Mouse (Mus musculus) ES-Bruce4 (cell line): Measurements from ENCODE around the gene Lpcat4. TPM values are rescaled to one million over a fixed set of nuclear protein-coding genes. Genes with fewer than 3 reads are reported as not detected.
A peak's percentile ranks its signal among the peaks of the same experiment; 100 is the strongest.

Experiments
- H3K27ac ChIP-seq: 2 replicates; pipeline ENCODE4 v1.5.1; 2012; ENCODE audit warnings: low read length, inconsistent platforms; ENCODE audit not compliant: insufficient read depth
- H3K27me3 ChIP-seq: 2 replicates; pipeline ENCODE4 v1.6.1; 2012; ENCODE audit warnings: mild to moderate bottlenecking, low read length, inconsistent platforms; ENCODE audit not compliant: control insufficient read depth, poor library complexity, insufficient read depth, severe bottlenecking
- H3K36me3 ChIP-seq: 2 replicates; pipeline ENCODE4 v1.6.1; 2012; ENCODE audit warnings: inconsistent platforms, mild to moderate bottlenecking, low read length, moderate library complexity; ENCODE audit not compliant: control insufficient read depth, poor library complexity, insufficient read depth, severe bottlenecking
- H3K4me1 ChIP-seq: one replicate; pipeline ENCODE4 v1.8.1; 2011; ENCODE audit warnings: low read length; ENCODE audit not compliant: control insufficient read depth, insufficient read depth
- H3K4me3 ChIP-seq: 2 replicates; pipeline ENCODE4 v1.5.1; 2011; ENCODE audit warnings: low read depth, mild to moderate bottlenecking, low read length
- H3K9ac ChIP-seq: 2 replicates; pipeline ENCODE4 v1.6.1; 2012; ENCODE audit warnings: low read depth, mild to moderate bottlenecking, inconsistent platforms; ENCODE audit not compliant: poor library complexity, severe bottlenecking
- H3K9me3 ChIP-seq: replicated peaks from 2 replicates; pipeline ENCODE4 v1.6.1; 2012; ENCODE audit warnings: mild to moderate bottlenecking, low read length, inconsistent platforms; ENCODE audit not compliant: control insufficient read depth, poor library complexity, insufficient read depth, severe bottlenecking
- CTCF ChIP-seq: IDR thresholded peaks from one replicate; pipeline ENCODE4 v1.8.1; 2011; ENCODE audit warnings: low read depth, low read length
- EP300 ChIP-seq: IDR thresholded peaks from 2 replicates; pipeline ENCODE4 v1.6.1; 2011; ENCODE audit warnings: low read depth, low read length; ENCODE audit not compliant: insufficient read depth
- POLR2A ChIP-seq: IDR thresholded peaks from one replicate; pipeline ENCODE4 v1.8.1; 2011; ENCODE audit warnings: low read length; ENCODE audit not compliant: insufficient read depth
- polyA plus RNA-seq: library from polyadenylated mRNA; stranded (reverse); fragments of >200 nt; gene quantifications from 2 replicates; pipeline ENCODE4 v1.2.4, GENCODE M21; 2011; ENCODE audit warnings: low read depth; ENCODE audit not compliant: missing spikeins, insufficient read depth, insufficient read length

Gene Lpcat4
- polyA plus RNA-seq, 1 experiment = 35.4 TPM

DNA sequence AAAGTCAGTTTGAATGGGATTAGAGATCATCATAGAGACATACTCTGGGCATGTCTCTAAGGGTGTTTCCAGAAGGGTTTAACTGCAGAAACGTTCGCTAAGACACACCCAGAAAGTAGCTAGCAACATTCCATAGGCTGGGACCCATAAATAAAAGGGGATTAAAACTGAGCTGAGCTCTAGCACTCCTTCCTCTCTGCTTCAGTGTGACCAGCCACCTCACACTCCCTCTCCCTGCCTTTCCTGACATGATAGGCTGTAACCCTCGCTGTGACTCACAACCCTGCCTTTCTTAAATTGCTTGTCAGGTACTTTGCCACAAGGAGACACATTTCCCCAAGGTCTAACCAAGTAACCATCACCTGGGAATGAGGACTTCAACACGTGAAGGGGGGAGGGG lies 1.3 kb upstream of the Lpcat4 start:
- Histone ChIP-seq H3K27me3 (no peaks in the 10 kb centered on the region), H3K27ac (no peak overlapping the region), H3K4me1 (no peaks in the 10 kb centered on the region), H3K36me3 (no peaks in the 10 kb centered on the region), H3K9me3 (no peaks in the 10 kb centered on the region), H3K4me3 (no peak overlapping the region), H3K9ac (no peak overlapping the region)
- TF ChIP-seq POLR2A (no peak), EP300 (no peak), CTCF (no peak)

DNA sequence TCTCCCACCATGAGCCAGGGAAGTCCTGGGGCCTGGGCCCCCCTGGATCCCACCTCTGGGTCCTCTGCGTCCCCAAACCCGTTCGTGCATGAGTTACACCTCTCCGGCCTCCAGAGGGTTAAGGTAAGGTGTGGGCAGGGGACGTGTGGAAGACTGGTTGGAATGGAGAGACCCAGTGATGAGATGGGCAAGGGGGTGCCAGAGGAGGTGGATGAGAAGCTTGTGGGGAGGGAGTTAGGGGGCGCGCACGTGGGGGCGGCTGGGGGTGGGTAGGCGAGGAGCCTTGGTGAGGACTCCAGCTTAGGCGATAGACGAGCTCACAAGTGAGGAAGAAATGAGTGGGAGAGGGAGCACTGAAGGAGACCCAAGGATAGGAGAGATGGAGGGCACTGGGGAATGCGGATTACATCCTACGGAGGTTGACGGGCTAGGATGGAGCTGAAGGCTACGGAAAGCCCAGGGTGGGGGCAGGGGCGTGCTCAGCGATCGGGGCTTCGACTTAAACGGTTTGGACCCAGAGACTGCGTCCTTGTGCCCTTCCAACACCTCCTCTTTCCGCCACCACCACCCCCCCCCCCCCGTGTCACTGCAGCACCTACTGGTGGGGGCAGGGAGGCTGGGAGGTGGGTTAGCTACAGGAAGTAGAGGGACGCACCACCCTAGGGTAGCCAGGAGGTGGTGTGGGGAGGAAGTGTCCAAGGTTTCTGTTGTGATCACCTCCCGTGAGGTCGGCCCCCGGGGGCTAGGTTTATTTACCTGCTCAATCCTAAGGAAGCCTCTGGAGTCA lies 860 bp downstream of the Lpcat4 start:
- Histone ChIP-seq H3K9me3 (no peaks in the 10 kb centered on the region), H3K36me3 (0 out of 2 replicates have a peak, but pooled peaks cover 4% of the 10 kb centered on the region), H3K27ac (no peak overlapping the region), H3K9ac (peak overlapping the region; percentile 85), H3K4me1 (no peaks in the 10 kb centered on the region), H3K4me3 (peak overlapping the region; percentile 86), H3K27me3 (no peaks in the 10 kb centered on the region)
- TF ChIP-seq EP300 (no peak), CTCF (no peak), POLR2A (no peak)

DNA sequence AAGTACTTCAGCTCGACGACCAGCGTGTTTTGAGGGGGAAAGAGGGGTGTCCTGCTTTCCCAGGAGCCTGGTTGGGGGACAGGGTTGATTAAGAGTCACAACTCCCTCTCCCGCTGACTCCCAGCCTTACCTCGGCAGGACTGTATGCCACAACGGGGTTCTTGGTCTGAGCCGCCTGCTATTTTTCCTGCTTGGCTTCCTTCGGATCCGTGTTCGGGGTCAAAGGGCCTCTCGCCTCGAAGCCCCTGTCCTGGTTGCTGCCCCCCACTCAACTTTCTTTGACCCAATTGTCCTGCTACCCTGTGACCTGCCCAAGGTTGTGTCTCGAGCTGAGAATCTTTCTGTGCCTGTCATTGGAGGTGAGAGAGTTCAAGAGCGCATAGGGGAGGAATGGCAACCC lies 2.5 kb downstream of the Lpcat4 start:
- Histone ChIP-seq H3K27ac (no peak overlapping the region), H3K27me3 (no peaks in the 10 kb centered on the region), H3K9ac (no peak overlapping the region), H3K4me1 (no peaks in the 10 kb centered on the region), H3K36me3 (0 out of 2 replicates have a peak, but pooled peaks cover 4% of the 10 kb centered on the region), H3K4me3 (no peak overlapping the region), H3K9me3 (no peaks in the 10 kb centered on the region)
- TF ChIP-seq EP300 (no peak), POLR2A (no peak), CTCF (no peak)

DNA sequence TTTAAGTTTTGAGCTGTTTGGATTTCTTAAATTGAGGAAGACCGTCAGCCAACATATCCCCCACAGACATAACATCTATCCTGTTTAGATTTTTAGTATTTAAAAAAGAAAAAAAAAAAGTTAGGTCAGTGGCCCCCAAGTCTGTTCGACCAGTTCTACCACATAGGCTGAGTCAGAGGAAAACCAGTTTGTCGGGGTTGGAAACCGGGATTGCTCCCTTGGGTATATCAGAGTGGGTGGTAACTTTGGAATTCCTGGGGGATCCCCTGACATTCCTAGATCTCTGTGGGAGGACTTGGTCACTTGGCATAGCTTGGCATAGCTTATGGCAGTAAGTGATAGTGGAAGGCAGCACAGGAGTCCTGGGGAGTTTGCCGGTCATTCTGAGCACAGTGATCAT lies 6.0 kb downstream of the Lpcat4 start:
- H3K9me3 ChIP-seq = no peaks in the 10 kb centered on the region
- no peak for TF ChIP-seq EP300
- no peak for TF ChIP-seq POLR2A
- no peak for TF ChIP-seq CTCF
- H3K36me3 ChIP-seq = 0 out of 2 replicates have a peak, but pooled peaks cover 4% of the 10 kb centered on the region
- H3K27ac ChIP-seq = no peak overlapping the region
- H3K9ac ChIP-seq = no peak overlapping the region
- no peaks in the 10 kb centered on the region for H3K27me3 ChIP-seq
- no peak overlapping the region for H3K4me3 ChIP-seq
- H3K4me1 ChIP-seq = no peaks in the 10 kb centered on the region

DNA sequence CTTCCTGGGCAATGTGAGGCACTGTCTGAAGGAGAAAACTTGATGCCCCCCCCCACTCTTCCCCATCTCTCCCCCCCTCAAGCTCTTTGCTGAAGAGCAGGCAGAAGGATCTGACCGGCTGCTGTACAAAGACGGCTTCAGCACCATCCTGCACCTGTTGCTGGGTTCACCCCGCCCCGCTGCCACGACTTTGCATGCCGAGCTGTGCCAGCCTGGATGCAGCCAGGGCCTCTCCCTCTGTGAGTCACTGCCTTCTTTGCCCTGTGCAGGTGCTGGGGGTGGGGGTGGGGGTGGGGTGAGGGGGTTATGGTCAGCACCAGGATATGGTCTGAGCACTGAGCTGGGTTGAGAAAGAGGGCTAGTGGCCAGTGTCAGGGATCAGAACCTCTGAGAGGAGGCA lies 6.9 kb downstream of the Lpcat4 start:
- H3K4me1 ChIP-seq = no peaks in the 10 kb centered on the region
- H3K9ac ChIP-seq = no peak overlapping the region
- no peaks in the 10 kb centered on the region for H3K27me3 ChIP-seq
- no peaks in the 10 kb centered on the region for H3K9me3 ChIP-seq
- no peak overlapping the region for H3K4me3 ChIP-seq
- TF ChIP-seq EP300 (no peak), CTCF (no peak), POLR2A (no peak)
- 0 out of 2 replicates have a peak, but pooled peaks cover 4% of the 10 kb centered on the region for H3K36me3 ChIP-seq
- H3K27ac ChIP-seq = no peak overlapping the region

DNA sequence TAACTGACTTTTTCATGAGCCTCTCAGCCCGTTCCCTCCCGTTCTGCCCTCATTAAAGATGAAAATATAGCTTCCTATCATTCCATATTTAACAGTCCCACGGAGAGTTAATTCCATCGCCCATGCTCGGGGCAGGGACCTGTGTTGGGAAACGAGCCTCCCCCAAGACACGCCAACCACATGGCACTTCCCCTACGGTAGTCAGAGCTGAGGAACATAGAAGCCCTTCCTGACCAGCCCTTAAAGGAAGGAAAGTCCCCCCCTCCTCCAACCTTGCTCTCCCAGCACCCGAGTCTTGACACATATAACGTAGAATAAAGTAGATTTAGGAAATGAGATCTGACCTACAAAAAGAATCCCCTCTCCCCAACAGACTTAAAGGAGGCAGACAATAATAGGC lies 8.1 kb downstream of the Lpcat4 start:
- H3K36me3 ChIP-seq = 0 out of 2 replicates have a peak, but pooled peaks cover 4% of the 10 kb centered on the region
- TF ChIP-seq EP300 (no peak), CTCF (no peak)
- no peak overlapping the region for H3K27ac ChIP-seq
- H3K27me3 ChIP-seq = no peaks in the 10 kb centered on the region
- no peaks in the 10 kb centered on the region for H3K9me3 ChIP-seq
- H3K4me3 ChIP-seq = no peak overlapping the region
- no peaks in the 10 kb centered on the region for H3K4me1 ChIP-seq
- H3K9ac ChIP-seq = no peak overlapping the region
